Mouse (Mus musculus) hindbrain, embryonic 11.5 days (tissue): Measurements from ENCODE around the gene Ctsw. TPM values are rescaled to one million over a fixed set of nuclear protein-coding genes. Genes with fewer than 3 reads are reported as not detected.
"Not testable (repeated sequence)": the region's sequence is repeated elsewhere in the genome, so short reads cannot be mapped to it uniquely, and the experiment has no call there.

Experiments used
- ATAC-seq: fragments of 200-750 bp; cut with Nextera tagmentation; 2 replicates; pipeline ENCODE4 v1.8.0; 2017; ENCODE audit warnings: mild to moderate bottlenecking, moderate TSS enrichment, moderate library complexity; ENCODE audit not compliant: low FRiP score
- DNase-seq: peaks from one replicate; pipeline ENCODE4 v3.0.0-alpha.2; 2015; ENCODE audit warnings: low spot score
- H3K27ac ChIP-seq: fragments of 300-500 bp; sonication (generic); 2 replicates; pipeline ENCODE4 v1.5.1; 2014; ENCODE audit warnings: mild to moderate bottlenecking, low read depth, low read length
- H3K27me3 ChIP-seq: fragments of 300-500 bp; sonication (generic); 2 replicates; pipeline ENCODE4 v1.6.1; 2014; ENCODE audit warnings: mild to moderate bottlenecking, low read length, moderate library complexity, mixed read lengths; ENCODE audit not compliant: control insufficient read depth, insufficient read depth
- H3K36me3 ChIP-seq: fragments of 300-500 bp; sonication (generic); 2 replicates; pipeline ENCODE4 v1.6.1; 2014; ENCODE audit warnings: mild to moderate bottlenecking, low read length, moderate library complexity, mixed read lengths; ENCODE audit not compliant: control insufficient read depth, insufficient read depth
- H3K4me1 ChIP-seq: fragments of 300-500 bp; sonication (generic); replicated peaks from 2 replicates; pipeline ENCODE4 v1.6.1; 2014; ENCODE audit warnings: low read length, mixed read lengths; ENCODE audit not compliant: control insufficient read depth, insufficient read depth
- H3K4me2 ChIP-seq: fragments of 300-500 bp; sonication (generic); replicated peaks from 2 replicates; pipeline ENCODE4 v1.6.1; 2014; ENCODE audit warnings: mild to moderate bottlenecking, low read depth, low read length
- H3K4me3 ChIP-seq: fragments of 300-500 bp; sonication (generic); 2 replicates; pipeline ENCODE4 v1.5.1; 2014; ENCODE audit warnings: low read depth, low read length
- H3K9ac ChIP-seq: fragments of 300-500 bp; sonication (generic); 2 replicates; pipeline ENCODE4 v1.6.1; 2014; ENCODE audit warnings: low read depth, low read length
- H3K9me3 ChIP-seq: fragments of 300-500 bp; sonication (generic); 2 replicates; pipeline ENCODE4 v1.6.1; 2016; ENCODE audit warnings: low read length; ENCODE audit not compliant: control insufficient read depth
- WGBS: fragments of 180-500 bp; shearing (Covaris S2); extraction: QIAGEN DNeasy Blood & Tissue Kit; methylation state at CpG from one replicate; pipeline ENCODE4 v1.1.7; 2014; 5-methylcytosine and 5-hydroxymethylcytosine counted together
- polyA plus RNA-seq: library from polyadenylated mRNA; unstranded; fragments of >200 nt; fragmentation: Nextera tagmentation; extraction: Ambion mirVana; gene quantifications from 2 replicates; pipeline ENCODE4 v1.2.1, GENCODE M21; 2014

Ctsw gene
- polyA plus RNA-seq, 1 experiment from 2014 or later = 4.7 TPM

GRCm38 (mm10) chr19:5503687-5504086 lies 35.4 kb upstream of the Ctsw start, which contains the start of gene 1700020D05Rik:
TSS of gene 1700020D05Rik (minus strand) at chr19:5503787.
- ATAC-seq = no peak
- Histone ChIP-seq H3K4me2 (no peak within 1 kb of the TSS), H3K9ac (no peak within 1 kb of the TSS), H3K36me3 (no peaks in the 10 kb centered on the region), H3K9me3 (no peaks in the 10 kb centered on the region), H3K4me1 (no peaks in the 10 kb centered on the region), H3K27ac (no peak within 1 kb of the TSS), H3K27me3 (no peaks in the 10 kb centered on the region), H3K4me3 (no peak within 1 kb of the TSS; the same call in 1 of the 2 replicates)
- 46% methylated on average over 17 of the region's 17 CpGs for WGBS
- no peak for DNase-seq

GRCm38 (mm10) chr19:5500330-5500875 lies 32.1 kb upstream of the Ctsw start:
- Histone ChIP-seq H3K36me3 (no peaks in the 10 kb centered on the region), H3K27me3 (no peaks in the 10 kb centered on the region), H3K9me3 (no peaks in the 10 kb centered on the region), H3K4me1 (no peaks in the 10 kb centered on the region), H3K27ac (no peak overlapping the region), H3K9ac (no peak overlapping the region), H3K4me3 (no peak overlapping the region), H3K4me2 (no peak overlapping the region)
- 96% methylated on average over 2 of the region's 2 CpGs for WGBS
- no peak for ATAC-seq
- DNase-seq = no peak

- Histone ChIP-seq H3K4me2 (no peak overlapping the region), H3K9me3 (no peaks in the 10 kb centered on the region), H3K27me3 (no peaks in the 10 kb centered on the region), H3K9ac (no peak overlapping the region), H3K36me3 (peaks cover 10% of the 10 kb centered on the region; the same call in 1 of the 2 replicates), H3K4me3 (no peak overlapping the region), H3K27ac (no peak overlapping the region), H3K4me1 (peaks cover 3% of the 10 kb centered on the region; the same call in 1 of the 2 replicates)
- DNase-seq (no peak), ATAC-seq (no peak)
- 90% methylated on average over 16 of the region's 16 CpGs for WGBS
Observed at GRCm38 (mm10) chr19:5496052-5496370, 27.7 kb upstream of the Ctsw start.

- Histone ChIP-seq H3K27me3 (no peaks in the 10 kb centered on the region), H3K9me3 (no peaks in the 10 kb centered on the region), H3K4me2 (no peak overlapping the region), H3K4me1 (peaks cover 3% of the 10 kb centered on the region; the same call in 1 of the 2 replicates), H3K36me3 (peaks cover 10% of the 10 kb centered on the region; the same call in 1 of the 2 replicates), H3K27ac (0 out of 2 replicates have a peak overlapping the region, but pooled peaks have one; percentile 24), H3K9ac (no peak overlapping the region), H3K4me3 (no peak overlapping the region)
- ATAC-seq (no peak), DNase-seq (no peak)
- 80% methylated on average over 12 of the region's 12 CpGs for WGBS
Observed at GRCm38 (mm10) chr19:5495353-5496051, 27.2 kb upstream of the Ctsw start.

GRCm38 (mm10) chr19:5494314-5494713 lies 26.0 kb upstream of the Ctsw start:
- Histone ChIP-seq H3K4me2 (no peak overlapping the region), H3K36me3 (peaks cover 10% of the 10 kb centered on the region; the same call in 1 of the 2 replicates), H3K27me3 (no peaks in the 10 kb centered on the region), H3K9me3 (no peaks in the 10 kb centered on the region), H3K9ac (no peak overlapping the region), H3K4me3 (no peak overlapping the region), H3K27ac (no peak overlapping the region), H3K4me1 (peaks cover 3% of the 10 kb centered on the region; the same call in 1 of the 2 replicates)
- DNase-seq (no peak), ATAC-seq (no peak)
- 91% methylated on average over 3 of the region's 3 CpGs for WGBS

- not testable (repeated sequence) for H3K4me2 ChIP-seq, H3K9me3 ChIP-seq, H3K9ac ChIP-seq, DNase-seq, H3K4me1 ChIP-seq, H3K27ac ChIP-seq, H3K27me3 ChIP-seq, ATAC-seq, H3K4me3 ChIP-seq
- peaks cover 10% of the 10 kb centered on the region; the same call in 1 of the 2 replicates for H3K36me3 ChIP-seq
- 74% methylated on average over 9 of the region's 9 CpGs for WGBS
Observed at GRCm38 (mm10) chr19:5493301-5493721, 25.0 kb upstream of the Ctsw start.

- H3K9me3 ChIP-seq = no peaks in the 10 kb centered on the region
- H3K9ac ChIP-seq = no peak overlapping the region
- H3K4me2 ChIP-seq = no peak overlapping the region
- no peak for ATAC-seq
- H3K36me3 ChIP-seq = peaks cover 10% of the 10 kb centered on the region; the same call in 1 of the 2 replicates
- no peak overlapping the region for H3K27ac ChIP-seq
- H3K4me1 ChIP-seq = peaks cover 3% of the 10 kb centered on the region
- 93% methylated on average over 4 of the region's 4 CpGs for WGBS
- H3K27me3 ChIP-seq = no peaks in the 10 kb centered on the region
- peak overlapping the region; percentile 10; the same call in 1 of the 2 replicates for H3K4me3 ChIP-seq
- DNase-seq = no peak
Observed at GRCm38 (mm10) chr19:5492641-5493040, 24.3 kb upstream of the Ctsw start.

- H3K4me2 ChIP-seq = peak overlapping the region; percentile 85
- no peaks in the 10 kb centered on the region for H3K27me3 ChIP-seq
- WGBS = under 1% methylated on average over 55 of the region's 59 CpGs
- H3K27ac ChIP-seq = peak overlapping the region; percentile 98
- DNase-seq (peak; percentile 80), ATAC-seq (peak; percentile 53)
- H3K4me1 ChIP-seq = peaks cover 8% of the 10 kb centered on the region
- H3K36me3 ChIP-seq = peaks cover 10% of the 10 kb centered on the region; the same call in 1 of the 2 replicates
- no peaks in the 10 kb centered on the region for H3K9me3 ChIP-seq
- peak overlapping the region; percentile 99 for H3K4me3 ChIP-seq
- peak overlapping the region; percentile 97 for H3K9ac ChIP-seq
Observed at GRCm38 (mm10) chr19:5490898-5491708, 22.8 kb upstream of the Ctsw start.
